Mouse (Mus musculus) cerebellum, adult 2 months (tissue): ENCODE results near the gene Aurkb.
A peak's percentile ranks its signal among the peaks of the same experiment; 100 is the strongest.

Experiments used
- CTCF ChIP-seq: fragments of 200-500 bp; IDR thresholded peaks from 2 replicates; pipeline ENCODE4 v1.5.1; 2011; ENCODE audit warnings: low read depth, mild to moderate bottlenecking, control low read depth, low read length, moderate library complexity, borderline replicate concordance; ENCODE audit not compliant: insufficient read depth
- POLR2A ChIP-seq: fragments of 200-500 bp; IDR thresholded peaks from 2 replicates; pipeline ENCODE4 v1.6.1; 2011; ENCODE audit warnings: low read length, control low read depth, borderline replicate concordance; ENCODE audit not compliant: insufficient read depth

DNA sequence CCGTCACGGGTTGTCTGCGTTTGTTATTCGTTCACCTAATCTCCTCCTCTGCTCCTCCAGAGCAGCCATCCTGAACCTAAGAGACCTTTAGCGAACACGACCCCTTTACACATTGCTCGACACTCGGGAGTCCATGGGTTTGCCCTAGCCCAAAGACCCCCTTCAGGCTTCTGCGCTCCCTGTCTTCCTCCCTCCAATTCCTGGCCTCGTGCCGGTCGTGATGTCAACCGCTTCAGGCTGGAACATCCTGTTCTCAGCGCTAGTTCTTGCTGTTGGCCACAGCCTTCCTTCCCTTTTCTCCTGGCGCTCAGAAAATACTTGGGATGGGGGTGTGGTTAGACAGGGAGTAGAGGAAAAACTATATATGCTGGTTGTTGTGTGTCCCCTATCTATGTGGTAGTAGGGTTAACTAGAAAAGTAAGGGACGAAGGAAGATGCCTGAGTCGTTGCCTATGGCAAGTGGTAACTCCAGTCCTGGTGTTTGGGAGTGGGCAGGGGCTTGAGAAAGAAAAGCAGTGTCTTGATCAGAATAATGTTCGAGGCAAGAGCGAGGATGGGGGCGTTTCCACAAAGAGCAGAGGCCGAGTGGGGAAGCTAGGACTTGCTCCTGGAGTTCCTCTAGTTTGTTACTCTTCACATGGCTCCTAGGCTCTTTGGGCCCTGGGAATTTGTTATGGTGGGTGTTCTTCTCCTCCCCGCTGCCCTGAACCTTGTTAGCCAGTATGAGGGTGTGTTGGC is 53.9 kb downstream of the Aurkb start:
- TF ChIP-seq CTCF (0 out of 2 replicates have a peak, but pooled peaks have one; percentile 4), POLR2A (no peak)
